Mouse (Mus musculus) urinary bladder, postnatal 4 days (tissue): ENCODE measurements around the gene Olfr56.
"Not testable (repeated sequence)": the region's sequence is repeated elsewhere in the genome, so short reads cannot be mapped to it uniquely, and the experiment has no call there.

ENCODE experiments used
- DNase-seq, 2 experiments: peaks; one replicate each; pipeline ENCODE4 v3.0.0; 2021 to 2022; ENCODE audit warnings: low spot score in 2 of 2

The Olfr56 gene

DNA sequence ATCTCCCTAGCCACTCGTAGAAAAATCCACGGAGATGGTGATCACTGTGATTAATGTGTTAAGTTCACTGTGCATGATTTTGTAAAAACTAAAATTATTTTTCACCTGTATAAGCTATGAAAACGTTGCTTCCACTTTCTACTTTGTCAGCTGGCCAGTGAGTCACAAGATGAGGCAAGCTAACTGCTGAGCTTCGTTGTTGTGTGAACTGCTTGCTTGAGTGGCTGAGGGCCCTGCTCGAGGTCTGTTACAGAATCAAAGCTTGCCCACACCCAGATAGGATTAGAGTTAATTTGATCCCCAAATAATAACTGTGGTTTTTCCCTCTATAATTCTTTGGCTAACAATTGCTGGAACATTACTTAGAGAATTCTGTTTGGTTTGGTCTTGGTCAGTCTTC, 73.2 kb downstream of the Olfr56 start:
- DNase-seq = not testable (repeated sequence)

DNA sequence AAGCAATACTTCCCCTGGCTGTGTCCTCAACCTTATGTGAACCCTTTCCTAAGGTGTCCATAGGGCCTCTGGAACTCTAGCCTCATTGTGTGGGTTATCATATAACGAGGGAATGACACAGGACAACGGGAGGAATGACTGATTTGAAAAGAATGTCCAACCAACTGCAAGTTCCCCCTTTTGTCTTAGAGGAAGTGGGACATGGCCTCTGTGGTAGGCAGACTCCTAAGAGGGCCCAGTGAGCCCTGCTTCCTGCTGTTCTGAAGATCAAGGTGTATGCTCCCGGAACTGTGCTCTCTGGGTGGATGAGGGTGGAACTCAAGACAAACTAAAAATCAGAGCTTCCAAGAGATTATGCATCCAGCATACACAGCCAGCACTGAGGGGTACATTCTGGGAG, 81.4 kb downstream of the Olfr56 start:
- DNase-seq = not testable (repeated sequence)

DNA sequence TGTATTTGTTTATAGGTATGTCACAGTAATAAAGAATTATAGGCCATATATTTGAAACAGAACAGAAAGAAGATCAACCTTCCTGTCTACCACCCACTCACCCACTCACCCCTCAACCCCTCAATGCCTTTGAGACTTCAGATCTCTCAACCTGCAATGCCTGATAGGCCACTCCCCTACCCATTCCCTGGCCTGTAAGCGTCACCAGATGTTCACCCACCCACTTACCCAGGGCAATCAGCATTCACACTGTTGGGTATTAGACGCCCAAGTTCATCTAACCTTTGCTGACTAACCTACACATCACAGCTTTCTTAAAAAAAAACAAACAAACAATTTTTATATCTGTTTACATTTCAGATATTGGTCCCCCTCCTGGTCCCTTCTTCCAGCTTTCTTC, 83.2 kb downstream of the Olfr56 start:
- not testable (repeated sequence) for DNase-seq

DNA sequence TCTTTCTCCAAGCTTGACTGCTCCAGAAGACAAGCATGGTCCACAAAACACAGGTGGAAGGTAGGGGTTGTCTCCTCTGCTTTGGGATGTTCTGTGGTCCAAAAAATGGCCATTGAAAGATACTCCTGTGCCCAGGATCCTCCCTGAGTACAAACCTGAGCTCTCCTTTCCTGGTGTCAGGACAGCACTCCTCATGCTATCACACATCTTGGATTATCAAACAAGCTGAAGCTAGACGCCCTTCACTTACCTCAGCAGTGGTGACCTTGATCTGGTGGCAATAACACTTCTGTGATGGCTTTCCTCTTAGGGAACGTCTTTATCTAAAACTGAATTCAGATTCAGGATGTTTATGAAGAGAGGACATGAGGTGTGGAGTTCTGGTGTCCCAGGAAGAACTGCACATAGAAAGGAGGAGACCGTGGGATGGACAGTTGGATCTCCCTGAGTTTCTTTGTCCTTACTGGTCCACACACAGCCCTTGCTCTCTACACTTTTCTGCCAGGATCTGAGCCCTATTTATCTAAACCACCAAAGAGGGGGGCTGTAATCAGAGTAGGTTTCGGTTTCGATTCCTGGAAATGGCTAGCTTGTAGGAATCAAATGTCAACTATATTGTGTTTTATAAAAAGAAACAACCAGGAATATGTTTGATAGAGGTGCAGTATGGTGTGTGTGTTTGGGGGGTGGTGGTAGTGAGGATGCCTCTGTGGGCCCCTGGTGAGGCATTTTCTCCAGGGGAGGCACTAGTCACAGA, 85.2 kb downstream of the Olfr56 start, which contains the start of gene Tgtp2:
Gene Tgtp2, minus strand, starts transcription at position 494 of the 757 bp plus-strand sequence.
- DNase-seq = not testable (repeated sequence)

DNA sequence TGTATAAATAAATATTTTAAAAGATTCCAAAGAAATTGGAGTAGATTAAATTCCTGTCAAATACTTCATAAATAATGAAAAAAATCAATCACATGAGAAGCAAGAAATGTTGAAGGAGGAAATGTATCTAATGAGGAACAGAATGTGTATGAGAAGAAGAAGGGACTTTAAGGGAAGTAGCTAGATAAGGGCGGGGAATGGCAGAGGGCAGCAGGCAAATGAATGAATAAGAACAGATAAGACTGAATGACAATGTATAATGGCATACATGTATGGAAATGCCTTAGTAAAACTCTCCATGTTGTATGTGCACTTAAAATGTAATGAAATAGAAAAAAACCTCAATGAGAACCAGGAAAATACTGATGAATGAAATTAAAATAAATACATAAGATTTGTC, 89.7 kb downstream of the Olfr56 start:
- DNase-seq = no peak

DNA sequence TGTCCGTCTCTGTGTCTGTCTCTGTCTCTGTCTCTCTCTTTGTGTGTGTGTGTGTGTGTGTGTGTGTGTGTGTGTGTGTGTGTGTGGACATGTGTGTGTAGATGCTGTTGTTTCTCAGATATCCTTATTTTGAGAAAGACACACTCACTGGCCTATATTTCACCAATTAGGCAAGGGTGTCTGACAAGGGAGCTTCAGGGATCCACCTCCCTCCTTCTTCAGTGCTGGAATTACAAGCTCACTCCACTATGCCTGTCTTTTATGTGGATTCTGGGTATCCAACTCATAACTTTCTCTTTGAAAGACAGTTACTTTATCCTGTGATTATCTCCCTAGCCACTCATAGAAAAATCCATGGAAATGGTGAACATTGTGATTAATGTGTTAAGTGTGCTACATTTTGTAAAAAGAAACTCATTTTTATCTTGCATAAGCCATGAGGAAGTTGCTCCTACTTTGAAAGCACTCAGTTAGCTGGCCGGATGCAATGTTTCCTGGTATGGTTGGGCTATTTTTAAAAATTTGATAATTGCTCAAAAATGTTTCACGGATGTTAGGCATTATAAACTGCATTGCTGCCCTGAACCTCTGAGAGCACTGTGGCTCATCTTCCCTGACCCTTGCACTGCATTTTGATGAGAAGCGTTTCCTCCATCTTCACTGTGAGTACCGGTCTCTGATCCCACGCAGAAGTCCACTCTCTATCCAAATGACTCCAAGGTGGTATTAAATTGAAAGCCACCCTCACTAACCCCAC, 97.5 kb downstream of the Olfr56 start, which contains the start of gene Ifi47:
Gene Ifi47, plus strand, starts transcription at position 587 of the 757 bp plus-strand sequence.
- DNase-seq = not testable (repeated sequence)

DNA sequence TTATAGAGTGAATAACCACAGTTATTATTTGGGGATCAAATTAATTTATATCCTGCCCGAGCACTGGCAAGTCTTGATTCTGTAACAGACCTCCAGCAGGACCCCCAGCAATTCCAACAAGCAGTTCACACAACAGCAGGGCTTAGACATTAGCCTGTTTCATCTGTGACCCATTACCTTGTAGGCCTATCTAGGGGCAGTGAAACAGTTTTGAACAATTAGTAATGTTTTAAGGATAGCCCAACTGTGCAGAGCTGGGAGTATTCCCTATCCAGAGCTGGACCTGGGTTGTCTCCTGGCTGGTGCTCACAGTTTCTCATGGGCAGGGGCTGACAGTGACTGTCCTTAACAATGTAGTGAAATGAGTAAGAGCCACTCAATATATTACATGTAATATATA, 98.3 kb downstream of the Olfr56 start:
- DNase-seq = no peak

DNA sequence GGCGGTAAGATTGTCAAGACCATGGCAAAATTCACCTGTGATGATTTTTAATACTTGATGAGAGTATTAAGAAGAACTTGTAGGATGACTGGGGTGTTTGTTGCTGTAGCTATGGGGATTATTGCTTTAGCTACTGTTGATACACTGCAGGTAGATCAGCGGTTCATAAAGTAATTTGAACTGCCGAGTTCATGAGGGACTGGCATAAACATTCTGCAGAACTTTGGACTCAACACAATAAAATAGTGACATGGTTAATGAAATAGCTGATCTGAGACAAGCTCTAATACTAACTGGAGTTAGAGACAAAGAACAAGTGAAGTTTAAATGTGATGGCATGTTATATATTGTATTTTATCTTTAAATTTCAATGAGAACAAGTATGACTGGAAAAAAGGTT, 100.0 kb downstream of the Olfr56 start:
- DNase-seq = no peak

DNA sequence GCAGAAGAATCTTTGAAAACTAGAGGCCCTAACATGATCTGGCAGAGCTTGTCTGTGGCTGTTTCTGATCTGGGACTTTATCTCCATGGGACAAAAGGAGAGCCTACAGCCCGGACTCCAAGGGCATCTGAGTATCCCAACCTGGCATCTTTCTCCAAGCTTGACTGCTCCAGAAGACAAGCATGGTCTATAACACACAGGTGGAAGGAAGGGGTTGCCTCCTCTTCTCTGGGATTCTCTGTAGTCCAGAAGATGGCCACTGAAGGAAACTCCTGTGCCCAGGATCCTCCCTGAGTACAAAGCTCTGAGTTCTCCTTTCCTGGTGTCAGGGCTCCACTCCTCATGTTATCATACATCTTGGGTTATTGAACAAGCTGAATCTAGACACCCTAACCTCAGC, 101.9 kb downstream of the Olfr56 start:
- DNase-seq = no peak

DNA sequence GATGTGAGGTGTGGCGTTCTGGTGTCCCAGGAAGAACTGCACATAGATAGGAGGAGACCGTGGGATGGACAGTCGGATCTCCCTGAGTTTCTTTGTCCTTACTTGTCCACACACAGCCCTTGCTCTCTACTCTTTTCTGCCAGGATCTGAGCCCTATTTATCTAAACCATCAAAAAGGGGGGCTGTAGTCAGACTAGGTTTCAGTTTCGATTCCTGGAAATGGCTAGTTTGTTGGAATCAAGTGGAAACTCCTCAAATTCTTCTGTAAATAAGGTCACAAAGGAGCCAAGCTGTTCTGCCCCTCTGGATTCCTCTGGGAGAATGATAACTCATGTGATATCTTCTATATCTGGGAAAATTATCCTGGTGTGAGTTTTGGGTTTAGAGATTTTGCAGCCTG, 102.7 kb downstream of the Olfr56 start:
- DNase-seq = no peak

DNA sequence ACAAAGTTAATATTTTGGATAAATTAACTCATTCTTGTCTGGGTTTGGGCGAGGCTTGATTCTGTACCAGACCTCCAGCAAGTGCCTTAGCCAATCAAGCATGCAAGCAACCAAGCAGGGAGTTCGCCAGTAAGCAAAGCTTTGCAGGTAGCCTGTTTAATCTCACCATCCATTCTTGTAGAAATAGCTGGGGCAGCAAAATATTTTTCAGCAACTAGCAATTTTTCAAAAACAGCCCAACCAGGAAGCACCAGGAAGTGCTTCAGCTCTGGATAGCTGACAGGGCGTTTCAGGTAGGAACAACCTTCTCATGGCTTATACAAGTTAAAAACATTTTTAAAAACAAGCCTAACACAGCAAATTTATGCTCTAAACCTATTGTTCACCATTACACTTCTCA, 103.2 kb downstream of the Olfr56 start:
- no peak for DNase-seq

DNA sequence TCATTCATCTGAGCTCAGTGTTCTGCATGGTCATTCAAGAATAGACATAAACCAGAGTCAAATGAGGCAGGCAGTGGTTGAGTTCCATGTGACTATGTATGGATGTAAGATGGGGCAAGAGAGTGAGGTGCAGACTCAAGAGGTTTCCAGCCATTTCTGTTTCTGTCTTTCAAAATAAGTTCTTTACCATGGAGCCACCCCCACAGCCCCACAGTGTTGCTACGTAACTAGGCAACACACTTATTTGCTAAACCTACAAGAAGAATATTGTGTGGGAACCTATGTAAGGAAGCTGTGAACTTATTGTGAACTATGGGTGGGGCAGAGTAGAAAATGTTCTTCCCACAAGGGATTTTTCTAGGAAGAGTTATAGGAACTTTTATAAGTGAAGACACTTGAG, 104.5 kb downstream of the Olfr56 start:
- no peak for DNase-seq

DNA sequence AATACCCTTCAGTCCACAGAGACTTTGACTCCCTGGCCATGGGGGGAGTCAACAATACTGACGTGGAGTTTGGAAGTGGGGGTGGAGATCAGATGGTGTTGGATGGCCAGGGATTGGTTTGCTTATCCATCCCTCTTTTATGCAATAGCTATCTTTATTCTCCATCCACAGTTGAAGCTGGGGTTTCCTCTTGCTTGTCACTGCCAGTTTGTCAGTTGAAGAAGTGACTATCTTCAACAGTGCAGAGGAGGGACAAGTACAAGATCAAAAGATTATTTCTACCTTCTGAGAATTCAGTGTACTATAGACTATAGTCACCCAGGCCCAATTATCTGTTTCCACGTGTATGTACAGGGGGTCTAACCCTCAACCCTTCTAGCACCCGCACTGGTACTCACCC, 105.1 kb downstream of the Olfr56 start:
- no peak for DNase-seq

DNA sequence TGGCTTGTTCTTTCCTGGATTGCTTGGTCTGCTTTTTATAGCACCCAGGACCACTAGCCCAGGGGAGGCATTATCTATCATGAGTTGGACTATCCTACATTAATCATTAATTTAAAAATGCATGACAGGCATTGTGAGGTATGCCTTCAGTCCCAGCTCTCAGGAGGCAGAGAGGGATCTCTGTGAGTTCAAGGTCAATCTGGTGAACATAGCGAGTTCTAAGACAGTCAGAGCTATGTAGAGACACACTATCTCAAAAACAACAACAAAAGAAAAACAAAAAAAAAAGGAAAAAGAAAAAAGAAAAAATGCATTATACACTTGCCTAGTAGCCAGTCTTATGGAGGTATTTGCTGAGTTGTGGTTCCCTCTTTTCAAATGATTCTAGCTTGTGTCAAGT, 105.7 kb downstream of the Olfr56 start:
- no peak for DNase-seq

DNA sequence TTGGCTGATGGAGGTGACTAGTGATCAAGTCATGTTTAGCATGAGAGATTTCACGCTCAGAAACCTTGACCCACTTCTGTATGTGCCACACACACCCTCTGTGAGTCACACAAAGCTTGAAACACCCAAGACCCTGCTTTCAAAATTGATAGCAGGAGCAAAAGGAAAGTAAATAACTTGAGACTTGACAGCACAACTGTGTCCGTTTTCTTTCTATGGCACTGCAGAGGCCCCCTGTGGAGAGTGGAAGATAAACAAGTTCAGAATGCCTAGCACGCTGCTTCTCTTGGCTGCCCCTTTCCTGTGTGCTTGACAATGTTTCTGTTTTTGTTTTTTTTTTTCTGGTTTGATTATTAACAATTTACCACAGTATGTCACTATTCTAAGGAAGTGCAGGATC, 106.2 kb downstream of the Olfr56 start:
- no peak for DNase-seq

DNA sequence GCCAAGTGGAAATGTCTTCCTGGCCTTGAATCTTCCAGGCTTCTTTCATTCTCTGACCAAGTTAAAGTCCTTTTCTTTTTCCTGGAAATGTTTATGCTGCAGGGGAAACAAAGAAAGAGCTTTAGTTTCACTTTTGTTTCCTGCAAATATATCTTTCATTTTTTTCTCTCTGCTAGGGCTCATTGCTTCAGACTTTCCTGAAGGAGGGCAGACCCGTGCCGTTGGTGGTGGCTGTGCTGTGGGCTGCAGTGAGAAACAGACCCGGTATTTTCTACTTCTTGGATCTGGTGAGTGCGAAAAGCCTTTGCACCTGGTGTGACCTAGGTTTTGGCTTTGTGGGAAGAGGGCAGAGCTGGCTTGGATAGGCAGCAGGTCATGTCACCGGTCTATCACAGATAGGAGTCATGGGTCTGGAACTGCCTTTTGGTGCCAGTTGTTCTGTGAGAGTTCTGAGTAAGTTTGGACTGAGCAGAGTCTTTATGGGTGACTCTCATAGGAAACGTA, 108.2 kb downstream of the Olfr56 start:
- DNase-seq = no peak

DNA sequence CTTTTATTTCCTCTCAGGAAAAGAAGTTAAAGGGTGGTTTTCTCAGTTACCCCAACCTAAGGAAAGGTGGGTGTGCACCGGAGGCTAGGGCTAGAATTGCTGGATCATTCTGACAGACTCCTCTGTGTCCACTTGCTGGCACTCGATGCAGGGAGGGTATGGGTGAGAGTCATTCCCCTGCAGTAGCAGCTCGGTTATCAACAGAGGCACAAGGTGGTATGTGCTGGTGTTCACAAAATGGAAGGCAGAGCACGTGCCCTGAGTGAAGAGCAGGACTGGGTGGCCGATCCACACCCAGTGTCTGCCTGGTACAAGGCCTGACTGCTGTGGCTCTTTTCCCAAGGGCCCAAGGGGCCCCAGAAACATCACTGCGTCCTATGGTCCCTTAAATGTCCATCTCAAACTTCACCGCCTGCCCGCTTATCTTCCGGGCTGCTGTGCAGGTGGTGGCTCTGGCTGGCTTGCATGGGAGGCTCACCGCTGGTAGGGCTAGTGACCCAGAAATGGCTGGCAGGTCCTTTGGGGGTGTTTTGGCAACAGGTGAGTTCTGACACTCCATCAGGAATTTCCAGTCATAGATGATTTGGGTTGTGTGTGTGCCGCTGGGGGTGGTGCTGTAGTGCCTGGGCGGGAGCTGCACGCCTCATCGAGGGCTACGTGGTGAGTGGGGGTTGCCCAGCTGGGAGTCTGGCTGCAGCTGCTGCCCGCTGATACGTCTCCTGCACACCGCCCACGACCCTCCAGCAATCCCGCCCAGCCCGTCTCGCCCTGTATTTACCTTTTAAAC, 109.3 kb downstream of the Olfr56 start:
- DNase-seq = no peak

DNA sequence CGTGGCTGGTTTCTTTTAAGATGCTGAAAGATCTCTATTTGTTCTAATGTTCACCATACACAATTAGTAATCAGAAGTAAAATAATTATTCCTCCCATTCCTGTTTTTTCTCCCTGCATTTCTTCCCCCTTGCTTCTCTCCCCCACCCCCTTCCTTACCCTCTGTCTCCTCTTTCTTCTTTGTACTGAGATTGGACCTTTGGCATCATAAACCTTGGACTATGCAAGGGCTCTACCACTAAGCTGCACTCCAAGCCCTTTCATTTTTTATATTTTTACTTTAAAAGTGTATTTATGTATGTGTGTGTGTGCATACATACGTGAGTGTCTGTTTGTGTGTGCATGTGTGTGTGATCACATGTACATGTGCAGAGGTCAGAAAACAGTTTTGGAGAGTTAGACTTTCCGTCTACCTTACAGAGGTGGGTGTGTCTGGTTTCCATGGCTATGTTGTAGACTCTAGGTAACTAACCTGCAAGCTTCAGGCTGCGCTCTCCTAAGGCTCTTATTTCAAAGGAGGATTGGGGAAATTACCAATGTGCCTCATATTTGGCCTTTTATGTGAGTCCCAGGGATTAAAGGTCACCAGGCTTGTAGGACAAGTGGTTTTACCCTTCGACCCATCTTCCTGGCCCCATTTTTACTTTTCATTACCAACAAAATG, 110.4 kb downstream of the Olfr56 start:
- no peak for DNase-seq

DNA sequence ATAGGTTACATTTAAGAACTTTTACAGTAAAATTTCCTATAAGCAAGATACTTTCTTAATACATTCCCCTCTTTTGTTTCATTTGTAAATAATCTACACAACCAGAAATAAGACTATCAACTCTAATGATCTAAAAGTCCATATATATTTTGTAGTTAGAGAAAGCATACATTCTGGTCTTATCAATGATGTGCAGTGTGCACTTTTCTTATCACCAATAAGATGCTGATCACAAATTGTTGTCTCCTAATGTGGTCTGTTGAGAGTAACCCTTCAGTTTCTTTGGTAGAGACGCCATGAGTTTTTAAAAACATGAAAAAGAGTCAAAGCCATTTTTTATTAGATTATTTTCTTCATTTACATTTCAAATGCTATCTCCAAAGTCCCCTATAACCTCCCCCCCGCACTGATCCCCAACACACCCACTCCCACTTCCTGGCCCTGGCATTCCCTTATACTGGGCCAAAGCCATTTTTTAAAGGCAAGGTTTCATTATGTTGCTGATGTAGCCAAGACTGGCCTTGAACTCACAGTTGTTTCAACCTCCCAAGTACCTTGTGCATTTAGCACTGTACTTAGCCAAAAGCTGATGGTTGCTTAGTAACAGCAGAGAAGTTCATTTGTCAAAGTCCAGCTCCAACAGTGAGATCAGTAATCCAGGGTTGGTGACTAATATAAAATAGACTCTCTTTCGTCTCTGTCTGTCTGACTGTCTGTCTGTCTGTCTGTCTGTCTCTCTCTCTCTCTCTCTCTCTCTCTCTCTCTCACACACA, 111.2 kb downstream of the Olfr56 start:
- DNase-seq = no peak

DNA sequence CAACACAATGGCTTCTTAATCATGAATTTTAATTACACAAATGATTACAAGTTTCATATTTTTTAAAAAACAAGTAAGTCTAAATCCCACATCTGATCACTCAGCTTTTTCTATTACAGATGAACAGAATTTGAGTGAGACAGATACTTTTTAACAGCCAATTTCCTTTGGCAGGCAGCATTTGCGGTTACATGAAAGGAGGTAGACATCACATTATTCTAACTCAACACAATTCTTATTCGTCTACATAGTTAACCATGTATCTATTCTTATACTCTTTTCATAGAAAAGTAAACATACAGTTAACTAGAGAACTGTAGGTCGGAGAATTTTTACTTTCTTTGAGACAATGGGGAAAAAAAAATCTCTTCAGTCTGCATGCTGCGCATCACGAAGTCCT, 111.9 kb downstream of the Olfr56 start:
- DNase-seq = no peak

DNA sequence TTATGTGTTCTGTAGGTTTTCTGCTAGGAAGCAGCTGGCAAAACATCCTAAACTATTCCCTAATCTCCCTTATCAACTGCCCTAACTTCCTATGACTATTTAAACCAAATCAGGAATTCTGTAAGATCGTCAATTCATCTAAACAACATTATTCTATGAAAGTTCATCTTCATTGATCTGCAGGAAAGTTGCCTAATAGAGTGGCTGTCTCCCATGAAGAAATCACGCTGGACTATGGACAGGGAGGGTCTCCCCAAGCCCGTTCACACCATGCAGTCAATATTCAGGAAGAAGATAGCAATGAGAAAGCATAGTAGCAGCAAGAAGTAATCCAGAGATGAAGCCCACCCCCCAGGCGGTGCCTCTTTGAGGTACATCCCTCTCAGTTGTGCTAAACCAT, 112.5 kb downstream of the Olfr56 start:
- no peak for DNase-seq
